Mouse (Mus musculus): ENCODE measurements around the gene Asphd2. TPM values are rescaled to one million over a fixed set of nuclear protein-coding genes. Genes with fewer than 3 reads are reported as not detected.

Asphd2 gene
- total RNA-seq, 2 experiments from 2014 or later: 9.5 to 9.9 TPM

DNA sequence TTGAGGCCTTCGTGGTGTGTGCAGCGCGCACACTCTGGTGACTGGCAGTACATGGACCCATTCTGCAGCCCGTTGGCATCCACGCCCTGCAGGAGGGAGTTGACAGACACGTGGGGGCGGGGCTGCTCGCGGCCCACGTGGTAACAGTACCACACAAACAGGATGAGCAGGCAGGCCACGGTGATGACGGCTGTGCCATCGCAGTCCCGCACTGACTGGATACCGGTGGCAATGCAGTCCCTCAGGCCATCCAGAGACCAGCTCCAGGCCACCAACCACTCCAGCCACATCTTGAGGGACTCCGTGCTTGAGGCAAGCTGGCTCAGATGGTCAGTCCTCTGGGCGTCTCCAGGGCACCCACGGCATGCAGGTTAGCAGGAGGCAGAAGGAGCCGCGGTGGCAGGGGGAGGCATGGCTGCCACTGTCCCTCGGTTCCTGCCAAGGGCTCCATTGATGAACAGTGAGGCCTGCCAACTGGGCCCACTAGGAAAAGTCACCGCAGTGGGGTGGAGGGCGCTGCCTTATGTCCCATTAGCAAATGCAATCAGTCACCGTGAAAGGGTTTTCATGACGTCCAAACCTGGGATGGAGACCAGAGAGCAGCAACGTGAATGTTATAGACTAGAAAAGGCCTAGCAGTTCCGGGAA lies 2.9 kb downstream of the Asphd2 start:
- no peak for DNase-seq (ENCODE audit: low spot score in 2 of 2)

DNA sequence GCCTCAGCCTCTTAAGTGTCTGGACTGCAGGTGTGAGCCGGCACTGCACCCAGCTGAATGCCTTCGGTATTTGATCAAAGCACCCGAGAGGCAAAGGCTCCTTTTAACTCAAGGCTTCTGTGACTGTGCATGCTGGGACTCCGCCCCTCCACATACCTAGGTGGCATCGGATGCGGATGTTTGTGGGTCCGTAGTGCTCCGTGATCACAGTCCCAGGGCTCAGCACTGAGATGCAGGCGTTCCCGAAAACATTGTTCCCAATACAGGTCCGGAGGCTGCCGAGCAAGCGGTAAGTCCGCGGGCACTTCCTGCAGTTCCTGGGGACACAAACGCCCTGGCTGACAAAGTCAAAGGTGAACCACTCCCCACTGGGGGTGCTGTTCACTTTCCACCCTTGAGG lies 3.7 kb downstream of the Asphd2 start:
- DNase-seq (ENCODE audit: low spot score in 2 of 2): no peak

GRCm38 (mm10) chr5:112389352-112389751 lies 5.3 kb downstream of the Asphd2 start:
- no peak for DNase-seq (ENCODE audit: low spot score in 2 of 2)

- no peak for DNase-seq (ENCODE audit: low spot score in 2 of 2)
These were observed 8.7 kb downstream of the Asphd2 start for GRCm38 (mm10) chr5:112385973-112386372.

GRCm38 (mm10) chr5:112384805-112385472 lies 9.7 kb downstream of the Asphd2 start:
- no peak for DNase-seq (ENCODE audit: low spot score in 2 of 2)

DNA sequence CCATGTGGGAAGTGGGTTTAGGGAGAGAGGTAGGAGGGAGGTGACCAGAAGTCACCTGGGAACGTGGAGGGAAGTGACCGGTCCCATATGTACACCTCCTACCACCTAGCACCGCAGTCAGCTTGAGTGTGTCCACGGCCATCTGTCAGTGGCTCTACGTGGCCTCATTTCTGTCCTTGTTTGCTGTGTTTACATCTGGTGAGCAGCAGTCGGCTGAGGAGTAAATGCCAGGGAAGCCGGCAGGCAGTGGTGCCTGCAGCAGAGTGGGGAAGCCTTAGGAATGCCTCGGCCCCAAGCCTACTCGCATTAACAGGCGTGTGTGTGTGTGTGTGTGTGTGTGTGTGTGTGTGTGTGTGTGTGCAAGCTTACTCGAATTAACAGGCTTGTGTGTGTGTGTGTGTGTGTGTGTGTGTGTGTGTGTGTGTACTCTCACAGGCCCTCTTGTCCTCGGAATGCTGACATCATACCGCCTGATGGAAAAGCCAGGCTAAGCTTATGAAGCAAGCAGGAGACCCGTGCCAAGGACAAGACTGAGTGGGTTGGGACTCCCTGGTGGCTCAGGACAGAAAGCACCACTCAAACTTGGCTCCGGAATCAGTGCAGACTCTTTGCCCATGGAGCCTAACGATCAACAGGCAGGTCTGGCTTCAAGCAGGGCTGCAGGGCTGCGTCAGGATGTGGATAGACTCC lies 11.9 kb downstream of the Asphd2 start:
- peak in 1 of 2 experiments; percentile 25 for DNase-seq (ENCODE audit: low spot score in 2 of 2)

GRCm38 (mm10) chr5:112382042-112382441 lies 12.6 kb downstream of the Asphd2 start:
- no peak for DNase-seq (ENCODE audit: low spot score in 2 of 2)

DNA sequence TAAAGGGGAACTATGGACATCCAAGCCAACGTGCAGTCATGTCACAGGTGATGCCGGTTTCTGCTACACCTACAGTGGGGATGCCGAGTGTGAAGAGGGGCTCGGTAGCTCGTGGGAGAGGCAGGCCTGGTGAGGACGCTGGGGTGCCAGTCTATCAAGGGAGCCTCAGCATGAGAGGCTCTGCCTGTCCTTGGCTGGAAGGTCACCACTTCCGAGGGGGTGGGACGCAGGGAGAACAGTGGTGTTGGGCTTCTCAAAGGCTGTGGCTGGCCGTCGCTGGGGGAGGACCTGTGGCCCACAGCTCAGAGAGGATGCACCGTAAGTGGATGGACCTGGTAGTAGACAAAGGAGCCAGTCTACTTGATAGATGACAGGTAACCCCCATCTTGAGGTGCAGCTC lies 13.5 kb downstream of the Asphd2 start:
- DNase-seq (ENCODE audit: low spot score in 2 of 2): no peak

DNA sequence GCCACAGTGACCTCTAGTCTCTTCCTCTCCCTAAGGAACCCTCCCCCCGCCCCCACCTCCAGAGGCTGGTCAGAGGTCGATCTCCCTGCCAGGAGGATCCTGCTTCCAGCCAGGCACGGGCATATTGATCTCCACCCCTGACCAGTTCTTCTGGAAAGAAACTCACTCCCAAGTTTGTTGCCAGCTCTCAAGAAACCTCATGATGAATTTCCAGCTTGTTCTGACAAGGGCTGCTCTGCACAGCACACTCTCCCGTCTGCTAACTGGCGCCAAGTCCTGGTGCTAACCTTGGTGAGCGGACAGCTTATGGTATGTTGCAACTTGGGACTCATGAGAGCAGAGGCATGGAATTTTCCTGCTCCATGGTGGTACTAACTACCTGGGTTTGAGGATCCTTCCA lies 15.9 kb downstream of the Asphd2 start:
- DNase-seq (ENCODE audit: low spot score in 2 of 2): peak in 1 of 2 experiments; percentile 33

GRCm38 (mm10) chr5:112377380-112377779 lies 17.3 kb downstream of the Asphd2 start:
- DNase-seq (ENCODE audit: low spot score in 2 of 2): no peak

DNA sequence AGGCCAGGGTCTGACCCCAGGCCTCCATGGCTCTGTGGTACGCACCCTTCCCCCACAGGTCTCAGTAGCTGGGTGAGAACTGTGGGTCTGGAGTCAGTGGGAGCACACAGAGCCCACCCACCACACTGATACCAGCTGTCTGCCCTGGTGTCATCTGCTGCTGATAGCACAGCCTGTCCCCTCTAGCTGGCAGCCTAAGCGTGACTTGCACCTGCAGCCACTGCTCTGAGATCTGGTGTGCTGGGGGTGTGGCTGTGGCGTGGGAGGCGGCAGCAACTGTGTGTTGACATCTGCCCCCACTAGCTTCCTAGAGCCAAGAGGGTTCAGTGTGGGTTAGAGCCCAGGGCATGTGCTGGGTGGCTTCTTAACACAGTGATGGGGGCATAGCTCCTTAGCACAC lies 18.6 kb downstream of the Asphd2 start:
- no peak for DNase-seq (ENCODE audit: low spot score in 2 of 2)

GRCm38 (mm10) chr5:112371933-112372332 lies 22.7 kb downstream of the Asphd2 start:
- DNase-seq (ENCODE audit: low spot score in 2 of 2): no peak

DNA sequence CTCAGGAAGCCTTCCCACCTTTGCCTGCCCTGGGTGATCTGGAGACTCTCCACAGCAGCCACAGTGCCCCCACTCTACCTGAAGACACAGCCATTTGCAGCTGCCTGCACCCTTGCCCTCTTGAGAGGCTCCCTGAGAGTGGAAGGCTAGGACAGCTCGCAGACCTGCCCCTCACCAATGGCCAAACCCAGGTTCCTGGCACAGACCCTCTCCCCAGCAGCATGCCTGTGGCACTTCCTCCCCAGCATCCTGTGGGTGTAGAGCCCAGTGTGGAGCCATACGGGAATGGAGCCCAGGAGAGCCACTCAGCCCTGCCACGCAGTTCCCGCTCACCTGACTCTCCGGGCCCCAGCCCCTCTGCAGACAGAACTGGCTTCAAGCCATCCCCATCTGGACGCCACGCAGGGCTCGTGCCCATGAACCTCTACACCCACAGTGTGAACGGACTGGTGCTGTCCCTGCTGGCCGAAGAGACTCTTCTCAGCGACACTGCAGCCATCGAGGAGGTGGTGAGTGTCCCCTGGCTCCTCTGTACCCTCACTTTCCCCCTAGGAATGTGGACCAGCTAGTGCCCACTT lies 24.3 kb downstream of the Asphd2 start:
- no peak for DNase-seq (ENCODE audit: low spot score in 2 of 2)

- DNase-seq (ENCODE audit: low spot score in 2 of 2): no peak
These were observed 25.3 kb downstream of the Asphd2 start for GRCm38 (mm10) chr5:112369326-112369725.

- no peak for DNase-seq (ENCODE audit: low spot score in 2 of 2)
These were observed 26.0 kb downstream of the Asphd2 start for GRCm38 (mm10) chr5:112368666-112369065.

- no peak for DNase-seq (ENCODE audit: low spot score in 2 of 2)
These were observed 26.7 kb downstream of the Asphd2 start for GRCm38 (mm10) chr5:112367929-112368328.

DNA sequence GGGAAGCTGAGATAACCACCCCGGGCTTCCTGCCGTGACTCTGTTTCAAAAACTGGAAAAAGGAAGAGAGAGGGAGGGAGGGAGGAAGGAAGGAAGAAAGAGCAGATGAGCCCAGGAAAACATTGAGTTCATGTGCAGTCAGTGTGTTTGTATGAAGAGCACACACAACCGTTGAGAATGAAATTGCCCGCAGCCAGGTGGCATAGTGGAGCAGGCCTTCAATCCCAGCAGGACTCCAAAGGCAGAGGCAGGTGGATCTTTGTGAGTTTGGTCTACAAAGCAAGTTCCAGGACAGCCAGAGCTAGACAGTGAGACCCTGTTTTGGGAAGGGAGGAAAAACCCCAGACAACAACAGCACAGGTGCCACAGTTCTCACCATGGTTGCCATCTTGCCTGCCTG lies 27.3 kb downstream of the Asphd2 start:
- no peak for DNase-seq (ENCODE audit: low spot score in 2 of 2)

- no peak for DNase-seq (ENCODE audit: low spot score in 2 of 2)
These were observed 27.8 kb downstream of the Asphd2 start for GRCm38 (mm10) chr5:112366879-112367278.

DNA sequence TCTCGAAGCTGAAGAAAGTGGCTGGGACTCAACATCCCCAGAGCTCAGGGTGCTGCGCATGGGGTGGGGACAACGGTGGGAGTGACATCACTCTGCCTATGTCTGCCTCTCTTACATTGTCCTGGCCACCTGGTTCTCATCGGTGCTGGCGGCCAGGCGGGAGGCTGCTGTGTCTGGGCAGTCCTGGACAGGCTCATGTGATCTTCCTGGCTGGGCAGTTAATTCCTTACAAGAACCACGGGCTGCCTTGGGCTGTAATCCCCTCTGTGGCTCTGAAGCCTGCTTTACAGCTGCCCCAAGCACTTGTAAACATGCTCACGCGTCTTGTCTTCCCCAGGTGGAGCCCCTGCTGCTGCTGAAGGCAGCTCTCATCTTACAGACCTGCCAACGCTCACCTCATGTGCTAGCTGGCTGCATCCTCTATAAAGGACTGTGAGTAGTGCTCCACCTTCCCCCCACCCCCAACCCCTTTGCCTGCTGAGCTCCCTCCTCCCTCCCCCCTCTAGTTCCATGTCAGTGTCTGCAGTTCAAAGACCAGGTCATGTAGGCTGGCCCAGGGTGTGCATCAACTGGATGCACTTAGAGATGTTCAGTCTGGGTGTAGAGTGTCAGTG lies 30.4 kb downstream of the Asphd2 start:
- no peak for DNase-seq (ENCODE audit: low spot score in 2 of 2)

DNA sequence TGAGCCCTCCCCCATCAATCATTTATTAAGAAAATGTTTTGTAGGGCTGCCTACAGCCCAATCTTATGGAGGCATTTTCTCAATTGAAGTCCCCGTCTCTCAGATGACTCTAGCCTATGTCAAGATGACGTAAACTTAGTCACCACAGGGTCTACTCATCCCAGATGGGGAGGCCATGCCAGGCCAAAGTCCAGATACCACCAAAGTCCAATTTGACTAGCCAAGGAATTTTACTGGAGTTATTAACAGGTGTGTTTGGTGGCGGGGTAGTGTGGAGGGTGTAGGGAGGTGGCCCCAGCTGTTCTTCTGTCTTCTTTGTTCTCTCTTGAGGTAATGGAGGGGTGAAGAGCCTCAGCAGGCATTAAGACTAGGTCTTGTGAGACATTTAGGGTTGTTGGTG lies 34.6 kb downstream of the Asphd2 start:
- DNase-seq (ENCODE audit: low spot score in 2 of 2): no peak

GRCm38 (mm10) chr5:112359520-112359919 lies 35.1 kb downstream of the Asphd2 start:
- no peak for DNase-seq (ENCODE audit: low spot score in 2 of 2)

DNA sequence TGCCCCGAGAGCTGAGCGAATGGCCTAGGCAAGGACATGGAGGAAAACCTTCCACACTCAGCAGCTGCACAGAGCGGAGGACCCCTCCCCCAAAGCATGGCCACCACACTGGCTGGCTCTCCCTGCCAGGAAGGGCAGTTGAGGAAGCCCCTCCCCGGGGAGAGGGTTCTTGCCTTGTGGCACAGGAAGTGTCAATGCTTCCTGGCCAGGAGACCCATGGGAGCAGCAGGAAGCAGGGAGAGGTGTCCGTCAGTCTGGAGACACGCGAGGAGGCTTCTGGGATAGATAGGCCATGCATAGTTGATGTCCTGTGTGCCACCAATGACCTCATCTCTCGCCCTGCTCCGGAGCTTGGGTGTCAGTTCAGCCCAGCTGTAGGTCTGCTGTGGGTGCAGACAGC lies 38.3 kb downstream of the Asphd2 start:
- DNase-seq (ENCODE audit: low spot score in 2 of 2): no peak
